In genomic region chr19:11954206-11954605, GRCm38 (mm10) we compare ENCODE assay signal across 22 mouse cellular contexts. TPM values are rescaled to one million over a fixed set of nuclear protein-coding genes. Genes with fewer than 3 reads are reported as not detected.
DNase-seq lines count a peak whose midpoint lies in the region; TF ChIP-seq lines count a peak whose summit lies in the region.
"Had no signal": no experiment of that assay in that cellular context is flagged by ENCODE, and none has a peak within 500 bp of the region (broad histone marks: within the 10 kb centered on the region; RNA-seq: fewer than 3 reads in every experiment).

No protein-coding gene starts in this region.

- no peak overlapping the region for H3K27ac ChIP-seq in gastrocnemius, adult 2 months
- H3K27ac ChIP-seq in limb, embryonic 10.5 days: no peak overlapping the region
- H3K27ac ChIP-seq: embryonic facial prominence, embryonic 13.5 days; heart, adult 2 months; hindbrain, embryonic 10.5 days; limb, embryonic 13.5 days; liver, embryonic 14.5 days; lung, embryonic 15.5 days; midbrain, embryonic 13.5 days; neural tube, embryonic 15.5 days had no signal

- H3K4me1 ChIP-seq in limb, embryonic 10.5 days: no peaks in the 10 kb centered on the region
- H3K4me1 ChIP-seq: embryonic facial prominence, embryonic 13.5 days; hindbrain, embryonic 10.5 days; lung, embryonic 15.5 days; midbrain, embryonic 13.5 days; neural tube, embryonic 15.5 days had no signal

- intact Hi-C loops in gastrocnemius, adult 2 months (cut with DNase I): no loop called here

- no peak for TF ChIP-seq CTCF in gastrocnemius, adult 2 months (IDR thresholded peaks at IDR 0.05)

- 0 out of 2 replicates have a peak overlapping the region, but pooled peaks have one; percentile 13 for H3K4me3 ChIP-seq in gastrocnemius, adult 2 months
- no peak overlapping the region for H3K4me3 ChIP-seq in limb, embryonic 10.5 days
- H3K4me3 ChIP-seq: embryonic facial prominence, embryonic 13.5 days; heart, adult 2 months; hindbrain, embryonic 10.5 days; limb, embryonic 13.5 days; lung, embryonic 15.5 days; midbrain, embryonic 13.5 days; myocyte; neural tube, embryonic 15.5 days had no signal

- DNase-seq in gastrocnemius, adult 2 months: no peak
- no peak for DNase-seq in gastrocnemius, postnatal 4 days (ENCODE audit: low spot score in 2 of 2)
- DNase-seq in 416B (ENCODE audit: low read depth) (peak; percentile 21), ZHBTc4 (ENCODE audit: low read depth, low spot score) (peak; percentile 56)
- peak; percentile 6 for DNase-seq in retina, embryonic 14.5 days (ENCODE audit: low spot score)
- no peak for DNase-seq in thymus, postnatal 14 days
- no peak for DNase-seq in limb, embryonic 10.5 days (ENCODE audit: low spot score)
- DNase-seq: adrenal gland, postnatal 10 days; cerebellum, adult 11 months; cerebellum, postnatal 10 days; forebrain, postnatal 0 days; heart, adult 2 months; lung, postnatal 4 days had no signal

- WGBS in limb, embryonic 10.5 days: 44% methylated on average over 6 of the region's 6 CpGs

- no peaks in the 10 kb centered on the region for H3K36me3 ChIP-seq in limb, embryonic 10.5 days
- H3K36me3 ChIP-seq: embryonic facial prominence, embryonic 13.5 days; hindbrain, embryonic 10.5 days; limb, embryonic 13.5 days; lung, embryonic 15.5 days; midbrain, embryonic 13.5 days; neural tube, embryonic 15.5 days had no signal

- no peaks in the 10 kb centered on the region for H3K27me3 ChIP-seq in limb, embryonic 10.5 days (ENCODE audit: low read depth, poor library complexity, severe bottlenecking)
- H3K27me3 ChIP-seq: CH12.LX; embryonic facial prominence, embryonic 13.5 days; limb, embryonic 13.5 days; lung, embryonic 15.5 days; midbrain, embryonic 13.5 days; neural tube, embryonic 15.5 days had no signal

- H3K9me3 ChIP-seq in limb, embryonic 10.5 days (replicated peaks): no peaks in the 10 kb centered on the region
- H3K9me3 ChIP-seq: embryonic facial prominence, embryonic 13.5 days; hindbrain, embryonic 10.5 days; limb, embryonic 13.5 days; lung, embryonic 15.5 days; midbrain, embryonic 13.5 days; neural tube, embryonic 15.5 days had no signal

RNA-seq across cellular contexts. Expression of gene Osbp, which starts 11.5 kb away (rescaled TPM):
- total RNA-seq in gastrocnemius, adult 2 months (2021): 10 to 100 TPM; 54.3 to 62.9 TPM
- total RNA-seq in gastrocnemius, postnatal 4 days (2021): 10 to 100 TPM; 80.6 to 85.0 TPM
- polyA plus RNA-seq in limb, embryonic 10.5 days (2016; fragmentation: Nextera tagmentation; extraction: Ambion mirVana): 3.3 and 3.4 TPM in 2 replicates

RNA-seq across cellular contexts. Expression of gene Patl1, which starts 42.0 kb away (rescaled TPM):
- 10 to 100 TPM; 24.3 to 29.3 TPM for total RNA-seq in gastrocnemius, adult 2 months (2021)
- total RNA-seq in gastrocnemius, postnatal 4 days (2021): 10 to 100 TPM; 29.6 to 32.7 TPM
- polyA plus RNA-seq in limb, embryonic 10.5 days (2016; fragmentation: Nextera tagmentation; extraction: Ambion mirVana): 20.4 and 21.2 TPM in 2 replicates

Comparison
In these comparisons a context has a peak if more than half of its experiments do, and no peak if none do; other contexts are left out.
1. DNase-seq: peak in 416B (single experiment), ZHBTc4 (single experiment) and retina, embryonic 14.5 days (single experiment); none in gastrocnemius, adult 2 months (single experiment), gastrocnemius, postnatal 4 days (0 of 2), thymus, postnatal 14 days (single experiment) and limb, embryonic 10.5 days (single experiment).